Mouse (Mus musculus) small intestine, adult 2 months (tissue): Measurements from ENCODE around the gene Zic5.
"Not testable (repeated sequence)": the region's sequence is repeated elsewhere in the genome, so short reads cannot be mapped to it uniquely, and the experiment has no call there.

ENCODE experiments used
- CTCF ChIP-seq: fragments of 200-500 bp; IDR thresholded peaks from 2 replicates; pipeline ENCODE4 v1.5.1; 2012; ENCODE audit warnings: low read depth, mild to moderate bottlenecking, control low read depth, inconsistent platforms, low read length, moderate library complexity, mixed read lengths; ENCODE audit not compliant: insufficient replicate concordance, insufficient read length; ENCODE audit errors: extremely low read depth
- POLR2A ChIP-seq: fragments of 200-500 bp; IDR thresholded peaks from 2 replicates; pipeline ENCODE4 v1.6.1; 2012; ENCODE audit warnings: low read depth, mild to moderate bottlenecking, control low read depth, inconsistent platforms, low read length, moderate library complexity

- not testable (repeated sequence) for TF ChIP-seq POLR2A, CTCF
Observed at GRCm38 (mm10) chr14:122459332-122459731, 6.1 kb downstream of the Zic5 start.
